ENCODE assay signal across 11 mouse cellular contexts in the genomic region with DNA sequence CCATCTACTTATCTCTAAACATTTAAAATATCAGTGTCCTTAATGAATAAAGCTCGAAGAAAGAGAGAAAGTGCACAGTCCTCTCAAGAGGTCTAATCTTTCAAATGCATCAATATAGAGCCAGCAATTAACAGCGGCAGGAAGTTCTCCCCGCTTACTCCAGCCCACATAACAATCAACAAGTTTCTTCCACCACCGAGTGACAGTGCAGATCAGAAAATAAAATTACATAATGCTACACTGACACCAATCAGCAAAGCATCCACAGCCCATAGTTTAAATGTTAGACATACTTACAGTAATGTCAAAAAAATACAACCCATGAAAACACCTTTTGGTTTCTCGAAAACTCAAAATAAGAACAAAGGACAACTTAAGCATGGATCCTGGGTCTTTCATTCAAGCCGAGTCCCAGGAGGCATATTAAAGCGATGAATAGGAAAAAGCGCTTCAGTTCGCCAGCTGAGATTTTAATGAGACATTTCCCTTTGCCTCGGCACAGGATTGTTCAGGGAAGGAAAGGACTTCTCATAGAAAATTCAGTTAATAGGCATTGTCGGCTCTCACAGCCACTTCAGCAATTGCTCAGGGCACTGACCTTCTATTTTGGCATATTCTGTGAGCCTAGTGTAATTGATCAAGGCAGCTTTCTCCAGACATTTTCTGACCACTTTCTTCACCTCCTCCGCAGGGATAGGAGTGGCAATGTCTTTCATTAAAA.
A peak's percentile ranks its signal among the peaks of the same experiment; 100 is the strongest.
DNase-seq lines count a peak whose midpoint lies in the region; ATAC-seq and TF ChIP-seq lines count a peak whose summit lies in the region.
"Had no signal": no experiment of that assay in that cellular context is flagged by ENCODE, and none has a peak within 500 bp of the region (broad histone marks: within the 10 kb centered on the region; RNA-seq: fewer than 3 reads in every experiment).

No protein-coding gene starts in this region.

- H3K4me2 ChIP-seq in lung, embryonic 14.5 days = no peak overlapping the region
- peak overlapping the region; percentile 9; the same call in 1 of the 2 replicates for H3K4me2 ChIP-seq in forebrain, postnatal 0 days (ENCODE audit: low read depth)
- H3K4me2 ChIP-seq in limb, embryonic 14.5 days (replicated peaks; ENCODE audit: low read depth, low read length, severe bottlenecking) = peak overlapping the region; percentile 3

- WGBS in lung, embryonic 14.5 days = 39% methylated on average over 12 of the region's 12 CpGs
- WGBS in forebrain, postnatal 0 days = 5% methylated on average over 12 of the region's 12 CpGs
- 17% methylated on average over 12 of the region's 12 CpGs for WGBS in limb, embryonic 14.5 days

- H3K4me1 ChIP-seq in lung, embryonic 14.5 days (ENCODE audit: insufficient read depth) = no peaks in the 10 kb centered on the region
- H3K4me1 ChIP-seq in forebrain, postnatal 0 days (ENCODE audit: insufficient read depth) = no peaks in the 10 kb centered on the region
- peaks cover 9% of the 10 kb centered on the region for H3K4me1 ChIP-seq in limb, embryonic 14.5 days (ENCODE audit: control insufficient read depth, insufficient read depth, low read length)

- no peak overlapping the region for H3K9ac ChIP-seq in lung, embryonic 14.5 days
- peak overlapping the region; percentile 22; the same call in 1 of the 2 replicates for H3K9ac ChIP-seq in forebrain, postnatal 0 days
- no peak overlapping the region for H3K9ac ChIP-seq in limb, embryonic 14.5 days (ENCODE audit: low read depth, low read length, severe bottlenecking)

- H3K27ac ChIP-seq in lung, embryonic 14.5 days (ENCODE audit: low read depth) = no peak overlapping the region
- no peak overlapping the region for H3K27ac ChIP-seq in forebrain, postnatal 0 days (ENCODE audit: low read depth, low read length)
- H3K27ac ChIP-seq in limb, embryonic 14.5 days (replicated peaks; ENCODE audit: low read depth, low read length) = no peak overlapping the region

- no peaks in the 10 kb centered on the region for H3K27me3 ChIP-seq in lung, embryonic 14.5 days (ENCODE audit: insufficient read depth, low read length)
- peaks cover 9% of the 10 kb centered on the region for H3K27me3 ChIP-seq in forebrain, postnatal 0 days (ENCODE audit: insufficient read depth, low read length)
- H3K27me3 ChIP-seq in limb, embryonic 14.5 days (ENCODE audit: control insufficient read depth, insufficient read depth, low read length) = no peaks in the 10 kb centered on the region

- ATAC-seq in lung, embryonic 14.5 days (ENCODE audit: insufficient read depth) = no peak
- ATAC-seq in forebrain, postnatal 0 days = peak; percentile 38; the same call in 1 of the 2 replicates
- no peak; the same call in 1 of the 2 replicates for ATAC-seq in limb, embryonic 14.5 days (ENCODE audit: low FRiP score, low read depth)
- no peak for ATAC-seq in activated CD4-positive, CD25-positive, alpha-beta regulatory T cell, adult 4 months
- ATAC-seq: intestine, postnatal 0 days had no signal

- H3K36me3 ChIP-seq in lung, embryonic 14.5 days (ENCODE audit: insufficient read depth) = no peaks in the 10 kb centered on the region
- H3K36me3 ChIP-seq in forebrain, postnatal 0 days (ENCODE audit: insufficient read depth) = no peaks in the 10 kb centered on the region
- H3K36me3 ChIP-seq in limb, embryonic 14.5 days (ENCODE audit: control insufficient read depth, insufficient read depth, low read length) = no peaks in the 10 kb centered on the region

- DNase-seq in lung, embryonic 14.5 days = peak; percentile 7
- no peak for DNase-seq in lung, postnatal 10 days
- peak; percentile 36 for DNase-seq in forebrain, postnatal 0 days
- DNase-seq in limb, embryonic 14.5 days (ENCODE audit: low spot score) = peak; percentile 31
- peak; percentile 80 for DNase-seq in retina, postnatal 1 day
- DNase-seq in cerebellum, postnatal 4 days (ENCODE audit: low spot score in 2 of 2) = no peak
- DNase-seq in cerebellum, adult 9-10 months = no peak
- DNase-seq: heart, adult 11 months; lung, adult 18-20 months had no signal

- TF ChIP-seq POLR2A in limb, embryonic 14.5 days (IDR thresholded peaks at IDR 0.05; ENCODE audit: borderline replicate concordance, extremely low read depth, insufficient read depth, insufficient read length) = no peak

- no peak overlapping the region for H3K4me3 ChIP-seq in lung, embryonic 14.5 days (ENCODE audit: low read depth, low read length)
- no peak overlapping the region for H3K4me3 ChIP-seq in forebrain, postnatal 0 days (ENCODE audit: low read depth, low read length)
- no peak overlapping the region for H3K4me3 ChIP-seq in limb, embryonic 14.5 days (replicated peaks; ENCODE audit: low read length)

- H3K9me3 ChIP-seq in lung, embryonic 14.5 days (ENCODE audit: low read depth, low read length) = no peaks in the 10 kb centered on the region
- no peaks in the 10 kb centered on the region for H3K9me3 ChIP-seq in forebrain, postnatal 0 days (ENCODE audit: low read length)
- H3K9me3 ChIP-seq in limb, embryonic 14.5 days (ENCODE audit: control insufficient read depth, low read length) = no peaks in the 10 kb centered on the region

- no peak for TF ChIP-seq CTCF in lung, embryonic 14.5 days (IDR thresholded peaks at IDR 0.05; ENCODE audit: low read depth)
- no peak for TF ChIP-seq CTCF in forebrain, postnatal 0 days (IDR thresholded peaks at IDR 0.05; ENCODE audit: low read depth)

Comparison
In these comparisons a context has a peak if more than half of its experiments do, and no peak if none do; other contexts are left out.
1. DNase-seq: peak in lung, embryonic 14.5 days (single experiment), forebrain, postnatal 0 days (single experiment), limb, embryonic 14.5 days (single experiment) and retina, postnatal 1 day (single experiment); none in lung, postnatal 10 days (single experiment), cerebellum, postnatal 4 days (0 of 2) and cerebellum, adult 9-10 months (single experiment).